Mouse (Mus musculus) forebrain, postnatal 0 days (tissue): ENCODE results near the gene Igf1r. TPM values are rescaled to one million over a fixed set of nuclear protein-coding genes. Genes with fewer than 3 reads are reported as not detected.

Source experiments
- ATAC-seq: fragments of 200-750 bp; cut with Nextera tagmentation; 2 replicates; pipeline ENCODE4 v1.8.0; 2017; ENCODE audit warnings: mild to moderate bottlenecking, moderate library complexity
- DNase-seq: peaks from one replicate; pipeline ENCODE4 v3.0.0-alpha.2; 2015
- H3K27ac ChIP-seq: fragments of 300-500 bp; sonication (generic); 2 replicates; pipeline ENCODE4 v1.5.1; 2014; ENCODE audit warnings: low read depth, mild to moderate bottlenecking, antibody characterized with exemption, low read length, moderate library complexity, mixed read lengths
- H3K27me3 ChIP-seq: fragments of 300-500 bp; sonication (generic); 2 replicates; pipeline ENCODE4 v1.6.1; 2014; ENCODE audit warnings: mild to moderate bottlenecking, low read length, mixed read lengths; ENCODE audit not compliant: insufficient read depth
- H3K36me3 ChIP-seq: fragments of 300-500 bp; sonication (generic); 2 replicates; pipeline ENCODE4 v1.6.1; 2014; ENCODE audit warnings: mild to moderate bottlenecking, moderate library complexity; ENCODE audit not compliant: insufficient read depth
- H3K4me1 ChIP-seq: fragments of 300-500 bp; sonication (generic); 2 replicates; pipeline ENCODE4 v1.6.1; 2014; ENCODE audit warnings: antibody characterized with exemption; ENCODE audit not compliant: insufficient read depth
- H3K4me2 ChIP-seq: fragments of 300-500 bp; sonication (generic); 2 replicates; pipeline ENCODE4 v1.6.1; 2014; ENCODE audit warnings: low read depth, mild to moderate bottlenecking, moderate library complexity
- H3K4me3 ChIP-seq: fragments of 300-500 bp; sonication (generic); 2 replicates; pipeline ENCODE4 v1.5.1; 2014; ENCODE audit warnings: low read depth, low read length, mixed read lengths
- H3K9ac ChIP-seq: fragments of 300-500 bp; sonication (generic); 2 replicates; pipeline ENCODE4 v1.6.1; 2014; ENCODE audit warnings: mild to moderate bottlenecking
- H3K9me3 ChIP-seq: fragments of 300-500 bp; sonication (generic); 2 replicates; pipeline ENCODE4 v1.6.1; 2016; ENCODE audit warnings: low read length
- CTCF ChIP-seq: sonication (generic); IDR thresholded peaks from 2 replicates; pipeline ENCODE4 v1.5.1; 2016; ENCODE audit warnings: antibody characterized with exemption, control low read depth, low read depth
- WGBS: fragments of 180-500 bp; shearing (Covaris S2); extraction: QIAGEN DNeasy Blood & Tissue Kit; methylation state at CpG from one replicate; pipeline ENCODE4 v1.1.7; 2014; 5-methylcytosine and 5-hydroxymethylcytosine counted together
- polyA plus RNA-seq: library from polyadenylated mRNA; unstranded; fragments of >200 nt; fragmentation: Nextera tagmentation; extraction: Ambion mirVana; gene quantifications from 2 replicates; pipeline ENCODE4 v1.2.1, GENCODE M21; 2015
- total RNA-seq: library from RNA; depleted of rRNA; stranded (reverse); fragments of >200 nt; gene quantifications from 2 replicates; pipeline ENCODE4 v1.2.3, GENCODE M21; 2014

The Igf1r gene
- total and polyA plus RNA-seq, 2 experiments from 2014 or later: 12.8 to 37.8 TPM

- TF ChIP-seq CTCF: no peak
- ATAC-seq (no peak), DNase-seq (no peak)
- no peaks in the 10 kb centered on the region for H3K9me3 ChIP-seq
- H3K27me3 ChIP-seq: no peaks in the 10 kb centered on the region
- no peak overlapping the region for H3K4me2 ChIP-seq
- no peak overlapping the region for H3K4me3 ChIP-seq
- no peak overlapping the region for H3K9ac ChIP-seq
- H3K36me3 ChIP-seq: no peaks in the 10 kb centered on the region
- 79% methylated on average over 6 of the region's 6 CpGs for WGBS
- H3K27ac ChIP-seq: no peak overlapping the region
- H3K4me1 ChIP-seq: peaks cover 5% of the 10 kb centered on the region; the same call in 1 of the 2 replicates
These were observed 307.0 kb downstream of the Igf1r start for GRCm38 (mm10) chr7:68259523-68260081.

GRCm38 (mm10) chr7:68262612-68263200 lies 310.1 kb downstream of the Igf1r start:
- no peaks in the 10 kb centered on the region for H3K36me3 ChIP-seq
- no peak for ATAC-seq
- no peak overlapping the region for H3K27ac ChIP-seq
- no peaks in the 10 kb centered on the region for H3K27me3 ChIP-seq
- no peak overlapping the region for H3K4me3 ChIP-seq
- WGBS: 69% methylated on average over 8 of the region's 8 CpGs
- no peak overlapping the region for H3K9ac ChIP-seq
- no peak for DNase-seq
- no peak overlapping the region for H3K4me2 ChIP-seq
- peaks cover 5% of the 10 kb centered on the region; the same call in 1 of the 2 replicates for H3K4me1 ChIP-seq
- TF ChIP-seq CTCF: no peak
- no peaks in the 10 kb centered on the region for H3K9me3 ChIP-seq

- Histone ChIP-seq H3K4me3 (peak overlapping the region; percentile 19; the same call in 1 of the 2 replicates), H3K27me3 (no peaks in the 10 kb centered on the region), H3K36me3 (no peaks in the 10 kb centered on the region), H3K27ac (no peak overlapping the region), H3K4me2 (peak overlapping the region; percentile 53), H3K4me1 (peaks cover 5% of the 10 kb centered on the region; the same call in 1 of the 2 replicates), H3K9me3 (no peaks in the 10 kb centered on the region), H3K9ac (no peak overlapping the region)
- DNase-seq (no peak), ATAC-seq (no peak)
- WGBS: 51% methylated on average over 8 of the region's 8 CpGs
- no peak for TF ChIP-seq CTCF
These were observed 310.9 kb downstream of the Igf1r start for GRCm38 (mm10) chr7:68263346-68264027.

- H3K9ac ChIP-seq: no peak within 1 kb of the TSS
- H3K4me1 ChIP-seq: peaks cover 5% of the 10 kb centered on the region; the same call in 1 of the 2 replicates
- DNase-seq: no peak
- no peak for TF ChIP-seq CTCF
- no peaks in the 10 kb centered on the region for H3K9me3 ChIP-seq
- H3K36me3 ChIP-seq: no peaks in the 10 kb centered on the region
- WGBS: 8% methylated on average over 25 of the region's 25 CpGs
- H3K4me2 ChIP-seq: peak within 1 kb of the TSS; percentile 53
- H3K27me3 ChIP-seq: no peaks in the 10 kb centered on the region
- peak within 1 kb of the TSS; percentile 19 for H3K4me3 ChIP-seq
- H3K27ac ChIP-seq: no peak within 1 kb of the TSS
- peak; percentile 40 for ATAC-seq
These were observed 311.4 kb downstream of the Igf1r start, which contains the start of gene Pgpep1l for GRCm38 (mm10) chr7:68264028-68264453. Gene Pgpep1l (minus strand): TSS chr7:68264233.

GRCm38 (mm10) chr7:68264531-68264930 lies 311.9 kb downstream of the Igf1r start:
- H3K36me3 ChIP-seq: no peaks in the 10 kb centered on the region
- DNase-seq (peak; percentile 68), ATAC-seq (peak; percentile 90)
- peaks cover 5% of the 10 kb centered on the region; the same call in 1 of the 2 replicates for H3K4me1 ChIP-seq
- no peak overlapping the region for H3K9ac ChIP-seq
- no peaks in the 10 kb centered on the region for H3K9me3 ChIP-seq
- TF ChIP-seq CTCF: no peak; the same call in 1 of the 2 replicates
- H3K4me3 ChIP-seq: peak overlapping the region; percentile 19
- 9% methylated on average over 14 of the region's 14 CpGs for WGBS
- H3K27me3 ChIP-seq: no peaks in the 10 kb centered on the region
- H3K27ac ChIP-seq: no peak overlapping the region
- H3K4me2 ChIP-seq: peak overlapping the region; percentile 53

GRCm38 (mm10) chr7:68265391-68265790 lies 312.8 kb downstream of the Igf1r start:
- ATAC-seq: no peak
- H3K27me3 ChIP-seq: no peaks in the 10 kb centered on the region
- no peak overlapping the region for H3K27ac ChIP-seq
- no peak overlapping the region for H3K4me3 ChIP-seq
- no peaks in the 10 kb centered on the region for H3K9me3 ChIP-seq
- peaks cover 5% of the 10 kb centered on the region; the same call in 1 of the 2 replicates for H3K4me1 ChIP-seq
- WGBS: 12% methylated on average over 7 of the region's 7 CpGs
- no peak overlapping the region for H3K9ac ChIP-seq
- DNase-seq: no peak
- no peaks in the 10 kb centered on the region for H3K36me3 ChIP-seq
- TF ChIP-seq CTCF: no peak
- no peak overlapping the region for H3K4me2 ChIP-seq

GRCm38 (mm10) chr7:68266691-68267090 lies 314.1 kb downstream of the Igf1r start:
- H3K27ac ChIP-seq: 0 out of 2 replicates have a peak overlapping the region, but pooled peaks have one; percentile 4
- H3K4me3 ChIP-seq: no peak overlapping the region
- no peaks in the 10 kb centered on the region for H3K9me3 ChIP-seq
- no peak for TF ChIP-seq CTCF
- H3K4me2 ChIP-seq: no peak overlapping the region
- H3K9ac ChIP-seq: no peak overlapping the region
- ATAC-seq (no peak), DNase-seq (no peak)
- 35% methylated on average over 6 of the region's 6 CpGs for WGBS
- H3K36me3 ChIP-seq: no peaks in the 10 kb centered on the region
- H3K4me1 ChIP-seq: peaks cover 5% of the 10 kb centered on the region; the same call in 1 of the 2 replicates
- no peaks in the 10 kb centered on the region for H3K27me3 ChIP-seq
